ENCODE assay signal across 18 mouse cellular contexts in genomic region chr10:44730721-44731120, GRCm38 (mm10).
"Had no signal": no experiment of that assay in that cellular context is flagged by ENCODE, and none has a peak within 500 bp of the region (broad histone marks: within the 10 kb centered on the region; RNA-seq: fewer than 3 reads in every experiment).

No protein-coding gene starts in this region.

- H3K27ac ChIP-seq: limb, embryonic 15.5 days; liver, embryonic 12.5 days; midbrain, embryonic 15.5 days; neural tube, embryonic 13.5 days; stomach, postnatal 0 days had no signal

- H3K4me3 ChIP-seq: limb, embryonic 15.5 days; liver, embryonic 12.5 days; megakaryocyte, embryonic 14.5 days; midbrain, embryonic 15.5 days; neural tube, embryonic 13.5 days had no signal

- H3K36me3 ChIP-seq: limb, embryonic 15.5 days; liver, embryonic 12.5 days; midbrain, embryonic 15.5 days; neural tube, embryonic 13.5 days had no signal

- H3K4me1 ChIP-seq: limb, embryonic 15.5 days; liver, embryonic 12.5 days; megakaryocyte, embryonic 14.5 days; midbrain, embryonic 15.5 days; neural tube, embryonic 13.5 days had no signal

- H3K4me2 ChIP-seq: limb, embryonic 15.5 days; liver, embryonic 12.5 days; lung, embryonic 14.5 days; midbrain, embryonic 11.5 days; midbrain, embryonic 15.5 days; neural tube, embryonic 13.5 days had no signal

- DNase-seq: kidney, adult 18-20 months; kidney, postnatal 10 days; kidney, postnatal 4 days; left cerebral cortex, postnatal 4 days; lung, embryonic 14.5 days; lung, postnatal 10 days; lung, postnatal 4 days; retina, postnatal 1 day; right cerebral cortex, postnatal 14 days; thymus, adult 2 months; thymus, postnatal 25 days had no signal

- H3K9me3 ChIP-seq: limb, embryonic 15.5 days; liver, embryonic 12.5 days; megakaryocyte, embryonic 14.5 days; midbrain, embryonic 15.5 days; neural tube, embryonic 13.5 days had no signal

- H3K27me3 ChIP-seq: limb, embryonic 15.5 days; liver, embryonic 12.5 days; megakaryocyte, embryonic 14.5 days; midbrain, embryonic 15.5 days; neural tube, embryonic 13.5 days had no signal

- ATAC-seq: liver, embryonic 12.5 days; midbrain, embryonic 15.5 days had no signal

- H3K9ac ChIP-seq: limb, embryonic 15.5 days; liver, embryonic 12.5 days; lung, embryonic 14.5 days; midbrain, embryonic 15.5 days; neural tube, embryonic 13.5 days had no signal
